Mouse (Mus musculus) CH12.LX (cell line): ENCODE data around the gene Mcemp1. TPM values are rescaled to one million over a fixed set of nuclear protein-coding genes. Genes with fewer than 3 reads are reported as not detected.

Experiments
- DNase-seq: peaks from one replicate; pipeline ENCODE4 v3.0.0-alpha.2; 2013; ENCODE audit errors: extremely low read depth
- H3K27ac ChIP-seq: 2 replicates; pipeline ENCODE4 v1.5.1; 2012; ENCODE audit warnings: low read depth, mild to moderate bottlenecking, control low read depth, moderate library complexity; ENCODE audit not compliant: insufficient read depth
- H3K27me3 ChIP-seq: replicated peaks from 2 replicates; pipeline ENCODE3; 2012; ENCODE audit warnings: inconsistent platforms
- H3K36me3 ChIP-seq, 2 experiments: replicated peaks in 1 of 2; 2 replicates each; pipeline versions ENCODE3 to v1.6.1; 2012; ENCODE audit warnings: inconsistent platforms in 1 of 2, low read length in 1 of 2, mild to moderate bottlenecking in 1 of 2, mixed read lengths in 1 of 2, moderate library complexity in 1 of 2; ENCODE audit not compliant: control insufficient read depth in 1 of 2, insufficient read depth in 1 of 2
- H3K4me1 ChIP-seq, 2 experiments: 2 replicates each; pipeline ENCODE4 v1.6.1; 2012; ENCODE audit warnings: inconsistent platforms in 1 of 2, moderate library complexity in 1 of 2; ENCODE audit not compliant: insufficient read depth in 2 of 2, control insufficient read depth in 1 of 2
- H3K4me2 ChIP-seq: 2 replicates; pipeline ENCODE4 v1.6.1; 2012; ENCODE audit warnings: low read depth, mild to moderate bottlenecking, control low read depth; ENCODE audit not compliant: poor library complexity, insufficient read depth, severe bottlenecking
- H3K4me3 ChIP-seq, 3 experiments: fragments of 150-350 bp in 1 of 3; sonication (generic) in 1 of 3; replicated peaks in 1 of 3; 2 replicates each; pipeline versions ENCODE3 to v1.5.1; 2011 to 2012; ENCODE audit warnings: low read depth in 2 of 3, low read length in 2 of 3, mild to moderate bottlenecking in 2 of 3, moderate library complexity in 2 of 3, control low read depth in 1 of 3, improper control_type of control experiment in 1 of 3, inconsistent platforms in 1 of 3, mixed read lengths in 1 of 3; ENCODE audit not compliant: poor library complexity in 1 of 3
- H3K79me2 ChIP-seq: replicated peaks from 2 replicates; pipeline ENCODE4 v1.6.1; 2012; ENCODE audit warnings: mild to moderate bottlenecking, moderate library complexity; ENCODE audit not compliant: control insufficient read depth, poor library complexity, insufficient read depth, severe bottlenecking; ENCODE audit errors: extremely low read depth
- H3K9ac ChIP-seq: 2 replicates; pipeline ENCODE4 v1.6.1; 2012; ENCODE audit warnings: low read depth, mild to moderate bottlenecking, control low read depth, moderate library complexity; ENCODE audit not compliant: insufficient read depth
- H3K9me3 ChIP-seq: replicated peaks from 2 replicates; pipeline ENCODE3; 2012; ENCODE audit warnings: low read length, inconsistent platforms, mixed read lengths
- BHLHE40 ChIP-seq: IDR thresholded peaks from 2 replicates; pipeline ENCODE4 v1.6.1; 2011; ENCODE audit warnings: mild to moderate bottlenecking, low read depth, low read length, improper control_type of control experiment
- CHD1 ChIP-seq: IDR thresholded peaks from 2 replicates; pipeline ENCODE4 v1.6.1; 2012; ENCODE audit warnings: low read depth, low read length, improper control_type of control experiment, inconsistent platforms
- CHD2 ChIP-seq: IDR thresholded peaks from 2 replicates; pipeline ENCODE4 v1.6.1; 2011; ENCODE audit warnings: low read length, improper control_type of control experiment
- CTCF ChIP-seq, 2 experiments: IDR thresholded peaks in 1 of 2; conservative IDR thresholded peaks in 1 of 2; 2 replicates each; pipeline ENCODE4 v1.5.1; 2011 to 2012; ENCODE audit warnings: low read depth in 2 of 2, low read length in 2 of 2, improper control_type of control experiment in 1 of 2, inconsistent platforms in 1 of 2, mild to moderate bottlenecking in 1 of 2, moderate library complexity in 1 of 2
- E2F4 ChIP-seq: IDR thresholded peaks from 2 replicates; pipeline ENCODE4 v1.6.1; 2011; ENCODE audit warnings: low read depth, low read length, improper control_type of control experiment; ENCODE audit not compliant: insufficient replicate concordance
- ELF1 ChIP-seq: IDR thresholded peaks from 2 replicates; pipeline ENCODE4 v1.6.1; 2014; ENCODE audit warnings: low read depth, mild to moderate bottlenecking, inconsistent platforms, low read length, improper control_type of control experiment
- EP300 ChIP-seq: IDR thresholded peaks from 2 replicates; pipeline ENCODE4 v1.6.1; 2011; ENCODE audit warnings: low read length, improper control_type of control experiment
- ETS1 ChIP-seq: conservative IDR thresholded peaks from 2 replicates; pipeline ENCODE4 v1.6.1; 2012; ENCODE audit warnings: low read depth, mild to moderate bottlenecking, inconsistent platforms, low read length, improper control_type of control experiment, moderate library complexity
- GABPA ChIP-seq: IDR thresholded peaks from 2 replicates; pipeline ENCODE4 v1.6.1; 2012; ENCODE audit warnings: low read depth, low read length, improper control_type of control experiment, inconsistent platforms; ENCODE audit not compliant: insufficient replicate concordance
- HCFC1 ChIP-seq: IDR thresholded peaks from 2 replicates; pipeline ENCODE4 v1.6.1; 2012; ENCODE audit warnings: low read depth, mild to moderate bottlenecking, inconsistent platforms, low read length, improper control_type of control experiment
- JUN ChIP-seq: IDR thresholded peaks from 2 replicates; pipeline ENCODE4 v1.6.1; 2011; ENCODE audit warnings: low read depth, mild to moderate bottlenecking, low read length, improper control_type of control experiment, moderate library complexity; ENCODE audit not compliant: insufficient read depth
- JUND ChIP-seq: conservative IDR thresholded peaks from 2 replicates; pipeline ENCODE4 v1.6.1; 2011; ENCODE audit warnings: low read depth, low read length, improper control_type of control experiment
- KAT2A ChIP-seq: IDR thresholded peaks from 2 replicates; pipeline ENCODE4 v1.6.1; 2012; ENCODE audit warnings: low read length, improper control_type of control experiment, inconsistent platforms; ENCODE audit not compliant: insufficient replicate concordance
- MAFK ChIP-seq: IDR thresholded peaks from 2 replicates; pipeline ENCODE4 v1.6.1; 2011; ENCODE audit warnings: low read length, improper control_type of control experiment; ENCODE audit not compliant: insufficient replicate concordance
- MAX ChIP-seq: IDR thresholded peaks from 2 replicates; pipeline ENCODE4 v1.6.1; 2011; ENCODE audit warnings: low read length, improper control_type of control experiment
- MAZ ChIP-seq: IDR thresholded peaks from 2 replicates; pipeline ENCODE4 v1.6.1; 2012; ENCODE audit warnings: low read depth, mild to moderate bottlenecking, inconsistent platforms, low read length, improper control_type of control experiment, moderate library complexity
- MEF2A ChIP-seq: IDR thresholded peaks from 2 replicates; pipeline ENCODE4 v1.6.1; 2014; ENCODE audit warnings: low read depth, mild to moderate bottlenecking, inconsistent platforms, low read length, improper control_type of control experiment, borderline replicate concordance
- MXI1 ChIP-seq: IDR thresholded peaks from 2 replicates; pipeline ENCODE4 v1.6.1; 2011; ENCODE audit warnings: mild to moderate bottlenecking, low read depth, low read length, improper control_type of control experiment
- MYC ChIP-seq: IDR thresholded peaks from 2 replicates; pipeline ENCODE4 v1.6.1; 2011; ENCODE audit warnings: low read depth, mild to moderate bottlenecking, improper control_type of control experiment, low read length
- NELFE ChIP-seq: IDR thresholded peaks from 2 replicates; pipeline ENCODE4 v1.6.1; 2011; ENCODE audit warnings: low read depth, low read length, improper control_type of control experiment
- NRF1 ChIP-seq: IDR thresholded peaks from 2 replicates; pipeline ENCODE4 v1.6.1; 2014; ENCODE audit warnings: low read depth, mild to moderate bottlenecking, inconsistent platforms, low read length, improper control_type of control experiment, moderate library complexity
- PAX5 ChIP-seq: IDR thresholded peaks from 2 replicates; pipeline ENCODE4 v1.6.1; 2012; ENCODE audit warnings: low read length, inconsistent platforms, mixed read lengths
- POLR2A ChIP-seq: IDR thresholded peaks from 2 replicates; pipeline ENCODE4 v1.6.1; 2011; ENCODE audit warnings: low read depth, mild to moderate bottlenecking, improper control_type of control experiment, low read length
- POLR2AphosphoS2 ChIP-seq: IDR thresholded peaks from 2 replicates; pipeline ENCODE4 v1.6.1; 2011; ENCODE audit warnings: low read depth, low read length, improper control_type of control experiment
- RAD21 ChIP-seq: IDR thresholded peaks from 2 replicates; pipeline ENCODE4 v1.6.1; 2011; ENCODE audit warnings: low read depth, mild to moderate bottlenecking, low read length, improper control_type of control experiment, moderate library complexity
- RCOR1 ChIP-seq: conservative IDR thresholded peaks from 2 replicates; pipeline ENCODE4 v1.6.1; 2012; ENCODE audit warnings: low read depth, mild to moderate bottlenecking, inconsistent platforms, low read length, improper control_type of control experiment
- SIN3A ChIP-seq: IDR thresholded peaks from 2 replicates; pipeline ENCODE4 v1.6.1; 2012; ENCODE audit warnings: low read length, improper control_type of control experiment, inconsistent platforms
- SMC3 ChIP-seq: IDR thresholded peaks from 2 replicates; pipeline ENCODE4 v1.6.1; 2011; ENCODE audit warnings: low read depth, low read length, improper control_type of control experiment
- TBP ChIP-seq: conservative IDR thresholded peaks from 2 replicates; pipeline ENCODE4 v1.6.1; 2011; ENCODE audit warnings: low read depth, low read length, improper control_type of control experiment
- TCF12 ChIP-seq: IDR thresholded peaks from 2 replicates; pipeline ENCODE4 v1.6.1; 2014; ENCODE audit warnings: low read depth, mild to moderate bottlenecking, inconsistent platforms, low read length, improper control_type of control experiment
- UBTF ChIP-seq: IDR thresholded peaks from 2 replicates; pipeline ENCODE4 v1.6.1; 2012; ENCODE audit warnings: low read depth, mild to moderate bottlenecking, inconsistent platforms, low read length, improper control_type of control experiment, moderate library complexity
- USF1 ChIP-seq: IDR thresholded peaks from 2 replicates; pipeline ENCODE4 v1.6.1; 2014; ENCODE audit warnings: low read depth, mild to moderate bottlenecking, inconsistent platforms, low read length, improper control_type of control experiment
- USF2 ChIP-seq: conservative IDR thresholded peaks from 2 replicates; pipeline ENCODE4 v1.6.1; 2011; ENCODE audit warnings: low read depth, low read length, improper control_type of control experiment
- ZC3H11A ChIP-seq: IDR thresholded peaks from 2 replicates; pipeline ENCODE4 v1.6.1; 2012; ENCODE audit warnings: low read depth, mild to moderate bottlenecking, inconsistent platforms, low read length, improper control_type of control experiment
- ZKSCAN1 ChIP-seq: IDR thresholded peaks from 2 replicates; pipeline ENCODE4 v1.6.1; 2012; ENCODE audit warnings: low read depth, inconsistent platforms, low read length, improper control_type of control experiment, borderline replicate concordance
- ZMIZ1 ChIP-seq: IDR thresholded peaks from 2 replicates; pipeline ENCODE4 v1.6.1; 2012; ENCODE audit warnings: low read depth, mild to moderate bottlenecking, inconsistent platforms, low read length, improper control_type of control experiment
- ZNF384 ChIP-seq: IDR thresholded peaks from 2 replicates; pipeline ENCODE4 v1.6.1; 2012; ENCODE audit warnings: low read depth, low read length, improper control_type of control experiment, inconsistent platforms
- dilution Hi-C: fragments of 300-500 bp; cut with MboI; formaldehyde crosslinking; loops from 2 replicates; pipeline ENCODE4 v1.14.3; 2020; ENCODE audit warnings: low sequenced_read_pairs; ENCODE audit not compliant: extremely low pct_unique_long_range_greater_than_20kb, extremely low pct_ligation_motif_present
- in situ Hi-C: fragments of 300-500 bp; cut with MboI; formaldehyde crosslinking; loops from 3 replicates; pipeline ENCODE4 v1.14.3; 2019; ENCODE audit warnings: low sequenced_read_pairs, low pct_ligation_motif_present, low pct_unique_long_range_greater_than_20kb, mixed read lengths
- polyA plus RNA-seq: library from polyadenylated mRNA; unstranded; fragments of >175 nt; gene quantifications from 2 replicates; pipeline ENCODE4 v1.2.1, GENCODE M21; 2012; ENCODE audit warnings: low read depth; ENCODE audit not compliant: insufficient read length
- total RNA-seq, 2 experiments: library from RNA; depleted of rRNA; stranded (reverse); fragments of 300-350 nt in 1 of 2; fragments of >200 nt in 1 of 2; gene quantifications; 2 replicates each; pipeline ENCODE4 v1.2.3; 2012 to 2014

Mcemp1 gene
- total and polyA plus RNA-seq, 3 experiments, result 0.36 to 0.39 TPM; not detected in 1

DNA sequence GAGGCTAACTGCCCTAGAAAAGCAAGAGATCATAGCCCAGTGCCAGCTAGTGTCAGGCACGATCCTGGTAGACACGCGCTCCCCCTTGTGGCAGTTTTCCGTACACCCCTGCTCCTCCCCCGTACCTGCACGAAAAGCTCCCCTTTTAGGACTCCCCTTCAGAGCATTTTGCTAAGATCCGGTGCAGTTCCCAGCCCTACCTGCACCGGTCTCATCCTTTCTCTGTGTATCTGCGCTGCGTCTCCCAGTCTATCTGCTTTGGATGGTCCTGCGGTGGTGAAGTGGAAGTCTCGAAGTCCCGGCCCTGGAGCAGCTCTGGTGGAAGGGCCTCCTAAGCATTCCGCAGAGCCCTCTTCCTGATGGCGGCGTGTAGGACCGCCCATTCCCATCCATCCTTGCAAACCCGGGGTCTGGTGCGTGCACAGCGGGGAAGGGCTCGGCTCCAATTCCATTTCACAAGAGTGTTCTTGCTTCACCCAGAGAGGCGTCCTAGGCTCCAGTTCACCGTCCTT is 6.5 kb downstream of the Mcemp1 start, which contains the start of gene Fcor:
Fcor (minus strand) TSS at position 383 of the 512 bp plus-strand sequence.
- dilution Hi-C loops, result no loop called here
- H3K9me3 ChIP-seq, result no peaks in the 10 kb centered on the region
- H3K79me2 ChIP-seq, result peaks cover 6% of the 10 kb centered on the region; the same call in 1 of the 2 replicates
- H3K9ac ChIP-seq, result 0 out of 2 replicates have a peak within 1 kb of the TSS, but pooled peaks have one; percentile 1
- peaks cover 25% of the 10 kb centered on the region for H3K27me3 ChIP-seq
- H3K4me3 ChIP-seq, result peak within 1 kb of the TSS; percentile 34 to 58 (median 48)
- H3K4me1 ChIP-seq, result peaks cover 0 to 13% of the 10 kb centered on the region in 2 experiments; a peak in 2 of 4 replicates
- DNase-seq, result peak; percentile 73
- in situ Hi-C loops, result loop anchor here (5.0 to 10.0 kb wide), 4 partner anchors 45 to 317 kb away; partner anchors contain the start of genes A430078G23Rik, Pcp2 and Pex11g
- TF ChIP-seq ZNF384 (no peak), NELFE (0 out of 2 replicates have a peak, but pooled peaks have one; percentile 25), MEF2A (no peak; the same call in 1 of the 2 replicates), ZMIZ1 (no peak), SIN3A (no peak), EP300 (no peak), MAFK (no peak), POLR2A (no peak), USF2 (no peak), BHLHE40 (peak; percentile 38; the same call in 1 of the 2 replicates), CTCF (conservative IDR thresholded peaks at IDR 0.05 in 1 of 2, IDR thresholded peaks at IDR 0.05 in 1 of 2; ENCODE audit: low read depth in 2 of 2, low read length in 2 of 2) (peak; percentile 87 to 94), PAX5 (no peak), UBTF (no peak), RCOR1 (no peak), TBP (no peak), JUN (no peak), POLR2AphosphoS2 (no peak), CHD2 (no peak), ELF1 (no peak), GABPA (no peak), CHD1 (no peak), KAT2A (no peak), RAD21 (peak; percentile 90), ETS1 (no peak), ZC3H11A (peak; percentile 49), MAX (0 out of 2 replicates have a peak, but pooled peaks have one; percentile 32), SMC3 (peak; percentile 91), USF1 (no peak), ZKSCAN1 (no peak), E2F4 (no peak), HCFC1 (no peak), TCF12 (no peak), MYC (no peak), NRF1 (no peak), MAZ (no peak), JUND (no peak), MXI1 (no peak)
- no peaks in the 10 kb centered on the region for H3K36me3 ChIP-seq
- H3K4me2 ChIP-seq, result peak within 1 kb of the TSS; percentile 55
- H3K27ac ChIP-seq, result no peak within 1 kb of the TSS
